Mouse (Mus musculus) cerebellum, postnatal 36 days (tissue): ENCODE results near the gene F12.
"Not testable (repeated sequence)": the region's sequence is repeated elsewhere in the genome, so short reads cannot be mapped to it uniquely, and the experiment has no call there.

Experiments used
- DNase-seq, 2 experiments: peaks; one replicate each; pipeline ENCODE4 v3.0.0; 2021 to 2022; ENCODE audit warnings: mixed read lengths in 2 of 2

F12 gene

DNA sequence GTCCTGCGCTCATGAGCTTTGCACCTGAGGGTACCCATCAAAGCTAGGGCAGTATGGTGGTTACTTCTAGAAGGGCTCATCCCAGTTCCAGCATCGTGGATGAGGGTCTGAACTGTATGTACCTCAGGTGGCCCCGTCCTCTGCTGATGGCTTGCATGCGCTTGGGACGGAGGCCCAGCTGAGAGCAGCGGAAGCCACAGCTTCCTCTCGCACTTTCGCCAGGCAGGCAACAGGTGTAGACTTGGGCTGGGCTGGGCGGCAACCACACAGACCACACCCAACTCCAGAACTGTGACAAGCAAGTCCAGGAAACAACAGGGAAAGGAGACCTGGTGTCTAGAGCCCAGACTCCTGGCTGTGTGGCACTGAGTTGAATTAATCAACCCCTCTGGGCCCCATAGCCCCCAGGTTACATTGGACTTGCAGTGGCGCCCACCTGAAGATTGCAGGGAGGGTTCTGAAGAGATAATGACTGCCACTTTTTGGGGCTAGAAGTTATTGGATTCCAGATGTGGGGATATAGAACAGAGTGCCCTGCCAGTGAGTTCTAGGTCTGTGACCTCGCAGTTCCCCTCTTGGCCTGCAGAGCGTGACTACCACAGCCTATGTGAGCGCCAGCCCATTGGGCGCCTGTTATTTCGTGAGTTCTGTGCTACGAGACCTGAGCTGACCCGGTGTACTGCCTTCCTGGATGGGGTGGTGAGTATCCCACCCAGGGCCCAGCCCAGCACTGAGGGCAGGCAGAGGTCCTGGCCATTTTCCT, 23.3 kb upstream of the F12 start:
- no peak for DNase-seq

DNA sequence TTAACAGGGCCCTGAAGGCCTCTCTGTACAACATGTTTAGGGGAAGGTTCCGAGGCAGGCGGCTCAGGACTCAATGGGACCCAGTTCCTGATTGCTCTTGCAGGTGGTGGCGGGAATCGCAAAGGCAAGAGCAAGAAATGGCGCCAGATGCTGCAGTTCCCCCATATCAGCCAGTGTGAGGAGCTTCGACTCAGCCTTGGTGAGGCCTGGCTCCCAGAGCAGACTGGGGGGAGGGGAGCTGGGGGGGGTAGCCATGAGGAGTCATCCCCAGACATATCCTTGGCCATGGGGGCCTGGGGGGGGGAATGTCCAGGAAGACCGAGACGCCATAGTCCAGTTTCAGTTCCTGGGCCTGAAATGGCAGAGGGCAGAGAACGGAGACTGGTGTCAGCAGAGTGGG, 22.6 kb upstream of the F12 start:
- no peak for DNase-seq

- no peak for DNase-seq
Measured at GRCm38 (mm10) chr13:55448131-55448530, 21.5 kb upstream of the F12 start.

- DNase-seq: no peak
Measured at GRCm38 (mm10) chr13:55447543-55447943, 20.9 kb upstream of the F12 start.

GRCm38 (mm10) chr13:55446483-55447105, 20.0 kb upstream of the F12 start:
- DNase-seq: no peak

DNA sequence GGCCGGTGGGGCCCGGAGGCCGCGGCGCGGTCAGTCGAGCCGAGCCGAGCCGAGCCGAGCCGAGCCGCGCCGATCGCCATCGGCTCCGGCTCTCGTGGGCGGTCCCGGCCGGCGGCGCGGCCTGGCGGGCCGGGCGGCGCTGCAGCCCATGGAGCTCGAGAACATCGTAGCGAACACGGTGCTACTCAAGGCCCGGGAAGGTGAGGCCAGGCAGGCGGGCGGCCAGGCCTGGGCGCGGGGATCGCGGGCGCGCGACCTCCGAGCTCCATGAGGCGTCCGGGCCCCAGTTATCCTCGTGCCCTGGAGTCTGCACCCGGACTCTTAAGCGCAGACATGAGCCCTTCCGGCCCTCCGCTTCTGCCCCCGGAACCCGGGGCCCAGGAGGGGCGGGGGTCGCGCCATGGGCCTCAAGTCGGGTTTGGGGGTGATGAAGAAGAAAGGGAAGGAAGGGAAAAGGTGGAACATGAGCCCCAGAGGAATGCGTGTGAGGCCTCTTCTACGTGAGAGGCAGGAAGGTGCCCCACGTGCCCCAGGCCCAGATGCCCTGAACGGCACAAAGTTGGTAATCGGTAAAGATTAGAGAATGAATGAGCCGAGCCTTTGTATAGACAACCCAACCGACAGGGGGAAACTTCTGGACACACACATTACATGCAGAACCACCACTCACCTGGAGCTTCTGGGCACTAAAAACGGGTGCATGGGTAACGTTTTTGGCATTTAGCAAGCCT, 18.9 kb upstream of the F12 start:
- no peak for DNase-seq

- peak; percentile 99 for DNase-seq
Measured at GRCm38 (mm10) chr13:55444937-55445315, 18.3 kb upstream of the F12 start, which contains the start of gene Grk6. Grk6 (plus strand) TSS chr13:55445072.

- DNase-seq: no peak
Measured at GRCm38 (mm10) chr13:55444286-55444936, 17.8 kb upstream of the F12 start.

DNA sequence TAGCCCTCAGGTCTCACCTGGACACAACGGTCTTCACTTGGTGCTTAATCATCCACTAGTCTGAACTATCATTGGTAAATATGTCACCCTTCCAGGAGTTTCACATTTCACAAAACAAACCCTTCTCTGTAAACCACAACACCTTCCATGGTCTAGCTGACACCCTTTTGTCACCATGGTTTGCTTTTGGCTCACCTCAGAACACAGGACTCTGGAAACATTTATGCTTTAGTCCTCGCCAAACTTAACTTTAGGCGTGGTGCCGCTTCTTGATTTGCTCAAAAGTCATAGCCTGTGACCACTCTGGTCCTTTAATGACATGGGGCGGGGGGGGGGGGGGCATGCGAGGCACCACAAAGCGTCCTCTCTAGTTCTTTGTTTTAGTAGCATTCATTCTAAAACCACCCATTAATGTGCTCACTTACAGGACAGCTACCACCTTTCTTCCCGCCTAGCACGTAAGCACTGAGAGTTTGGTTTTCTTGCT, 17.2 kb upstream of the F12 start:
- DNase-seq: no peak

DNA sequence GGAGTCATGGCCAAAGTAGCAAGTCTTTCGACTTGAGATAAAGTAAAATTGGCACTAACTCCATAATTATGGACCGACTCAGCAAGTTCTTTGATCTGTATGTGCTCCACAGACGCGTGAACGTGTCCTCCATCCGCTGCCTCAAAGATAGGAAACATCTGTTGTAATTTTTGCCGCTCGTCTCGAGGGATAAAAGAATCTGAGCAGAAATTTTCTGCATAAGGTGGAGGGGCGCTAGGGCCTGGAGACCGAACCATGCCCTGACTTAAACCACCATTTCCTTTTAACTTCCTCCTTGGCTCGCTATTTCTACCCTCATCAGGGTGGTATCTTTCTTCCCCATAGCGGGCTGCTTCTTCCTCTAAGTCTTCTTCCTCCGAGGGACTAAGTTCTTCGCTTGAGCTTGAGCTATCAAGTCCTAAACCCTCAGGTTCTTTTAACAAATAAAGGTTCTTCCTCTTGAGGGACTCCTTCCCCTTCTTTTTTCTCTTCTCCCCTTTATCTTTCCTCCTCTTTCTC, 10.6 kb upstream of the F12 start:
- DNase-seq: not testable (repeated sequence)

DNA sequence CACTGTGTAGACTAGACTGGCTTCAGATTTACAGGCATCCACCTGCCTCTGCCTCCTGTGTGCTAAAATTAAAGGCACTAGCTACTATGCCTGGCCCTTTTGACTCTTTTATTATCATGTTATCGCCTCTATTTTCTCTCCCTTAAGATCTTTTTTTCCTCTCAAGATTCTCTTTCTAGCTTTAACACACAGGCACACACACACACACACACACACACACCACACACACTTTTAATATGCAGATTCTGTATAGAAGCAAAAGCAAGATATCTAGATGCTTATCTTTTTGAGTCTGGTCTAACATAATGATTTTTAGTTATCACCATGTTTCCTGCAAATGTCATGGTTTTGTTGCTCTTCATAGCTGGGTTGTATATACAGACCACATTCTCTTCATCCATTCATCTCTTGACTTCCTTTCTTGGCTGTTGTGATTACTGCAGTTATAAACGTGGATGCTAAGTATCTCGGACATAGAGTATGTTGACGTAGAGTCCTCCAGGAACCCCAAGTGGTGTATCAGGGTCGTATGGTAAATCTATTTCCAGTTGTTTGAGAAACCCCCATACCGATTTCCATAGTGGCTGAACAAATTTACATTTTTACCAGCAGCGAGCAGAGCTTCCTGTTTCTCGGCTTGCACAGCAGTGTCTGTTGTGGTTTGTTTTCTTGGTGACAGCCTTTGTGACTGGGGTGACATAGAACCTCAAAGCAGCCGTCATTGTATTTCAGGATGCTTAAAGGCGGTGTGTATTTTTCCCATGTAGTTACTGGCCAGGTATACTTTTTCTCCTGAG, 5.5 kb upstream of the F12 start:
- DNase-seq: no peak

DNA sequence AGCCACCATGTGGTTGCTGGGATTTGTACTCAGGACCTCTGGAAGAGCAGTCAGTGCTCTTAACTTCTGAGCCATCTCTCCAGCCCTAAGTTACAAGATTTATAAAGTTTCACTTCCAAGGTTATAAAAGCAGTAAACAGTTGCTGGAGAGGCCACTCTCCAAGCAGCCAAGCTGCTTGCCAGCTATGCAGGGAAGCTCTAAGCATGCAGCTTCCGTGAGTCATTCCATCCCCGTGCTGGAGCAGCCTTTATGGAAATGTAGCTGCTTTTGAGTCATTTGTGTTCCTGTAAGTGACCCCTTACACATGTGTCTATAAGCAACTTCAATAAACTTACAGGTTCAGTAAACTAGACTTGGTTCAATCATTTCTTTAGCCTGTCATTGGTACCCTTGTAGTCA, 4.0 kb upstream of the F12 start:
- no peak for DNase-seq

DNA sequence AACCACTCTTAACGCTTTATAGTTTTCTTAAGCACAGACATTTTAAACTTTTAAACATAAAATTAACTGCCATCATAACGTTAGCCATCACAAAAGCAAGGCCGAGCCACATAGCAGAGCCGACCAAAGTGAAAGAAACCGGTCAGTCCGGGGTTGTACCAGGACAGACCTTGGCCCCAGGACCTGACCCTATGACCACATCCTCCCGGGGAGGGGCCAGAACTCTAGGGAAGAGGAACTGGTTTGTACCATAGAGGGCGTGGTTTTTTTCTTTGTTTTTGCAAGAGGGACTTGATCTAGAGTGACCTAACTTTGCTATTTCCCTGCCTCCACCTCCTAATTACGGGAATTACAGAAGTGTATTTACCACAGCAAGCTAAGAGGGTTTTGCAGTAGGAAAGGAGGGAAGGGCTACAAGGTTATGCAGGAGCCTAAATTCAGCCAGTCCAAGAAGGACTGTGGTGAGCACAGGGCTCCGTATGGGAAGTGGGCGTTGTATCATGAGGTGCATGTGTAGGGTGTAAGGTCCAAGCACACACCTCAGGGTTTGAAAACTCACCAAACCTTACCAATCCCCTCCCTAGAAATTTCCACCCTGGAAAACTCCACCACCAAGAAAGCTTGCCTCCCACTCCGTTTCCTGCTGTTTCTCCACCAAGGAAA, 2.8 kb upstream of the F12 start:
- DNase-seq: no peak

GRCm38 (mm10) chr13:55420933-55421800, 5.4 kb downstream of the F12 start:
- DNase-seq: peak; percentile 57 to 64

DNA sequence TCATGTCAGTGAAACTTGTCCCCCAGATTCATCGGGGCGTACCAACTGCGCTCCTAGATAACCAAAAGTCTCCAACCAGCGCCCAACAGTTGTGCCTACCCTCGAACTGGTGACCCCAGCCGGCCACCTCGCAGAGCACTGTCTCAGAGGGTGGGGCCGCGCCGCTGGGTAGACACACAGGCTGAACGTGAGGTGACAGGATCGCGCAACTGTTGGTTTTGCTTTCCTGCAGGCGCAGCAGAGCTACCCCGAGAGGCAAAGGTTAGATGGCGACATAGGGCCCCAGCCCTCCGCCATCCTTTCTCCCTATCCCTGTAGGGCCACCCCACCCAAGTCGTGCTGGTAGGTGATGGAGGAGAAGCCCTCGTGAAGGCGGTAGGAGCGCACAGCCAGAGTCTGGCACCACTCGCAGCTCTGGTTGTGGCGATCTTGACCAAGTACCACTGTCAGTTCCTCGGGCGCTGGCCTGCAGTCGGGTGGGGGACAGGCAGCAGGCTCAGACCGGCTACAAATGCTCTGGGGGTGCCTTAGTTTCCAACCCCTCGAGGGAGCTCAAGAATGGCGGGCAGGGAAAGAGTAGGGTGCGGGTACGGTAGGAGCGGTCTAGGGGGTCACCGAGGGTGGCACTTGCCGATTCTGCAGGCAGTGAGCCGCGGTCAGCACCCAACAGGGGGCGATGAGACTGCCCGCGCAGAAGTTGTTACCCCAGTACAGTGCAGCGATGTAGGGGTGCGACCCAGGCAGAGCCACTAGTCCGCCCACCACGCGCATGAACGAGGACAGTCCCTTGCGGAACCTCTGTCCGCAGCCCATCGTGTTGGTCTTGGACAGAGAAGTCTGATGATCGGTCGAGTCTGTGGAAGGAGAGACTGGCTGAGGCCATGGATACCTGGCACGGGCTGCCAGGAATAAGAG, 6.3 kb downstream of the F12 start:
- no peak for DNase-seq

- DNase-seq: no peak
Measured at GRCm38 (mm10) chr13:55419142-55419541, 7.5 kb downstream of the F12 start.

GRCm38 (mm10) chr13:55418004-55418403, 8.6 kb downstream of the F12 start:
- DNase-seq: peak; percentile 84 to 88

- peak; percentile 14 to 19 for DNase-seq
Measured at GRCm38 (mm10) chr13:55414743-55415380, 11.7 kb downstream of the F12 start, which contains the start of gene Pfn3. Pfn3 (minus strand) TSS chr13:55415232.

DNA sequence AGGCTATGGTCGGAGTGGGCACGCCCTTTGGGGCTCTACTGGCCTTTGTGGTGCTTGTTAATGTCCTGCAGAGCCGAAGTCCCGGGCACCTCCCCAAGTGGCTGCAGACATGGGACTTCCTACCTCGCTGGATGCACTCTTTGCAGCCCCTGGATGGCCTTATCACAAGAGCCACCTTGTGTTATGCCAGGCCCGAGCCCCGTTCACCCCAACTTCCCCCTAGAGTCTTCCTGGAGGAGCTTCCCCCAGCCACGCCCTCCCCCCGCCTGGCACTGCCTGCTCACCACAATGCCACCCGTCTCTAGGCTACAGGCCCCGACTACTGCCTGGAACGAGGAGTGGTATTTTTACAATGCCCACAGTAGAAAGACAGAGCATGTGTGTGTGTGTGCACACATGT, 13.3 kb downstream of the F12 start:
- no peak for DNase-seq
